Mouse (Mus musculus): ENCODE results near the gene Aes. TPM values are rescaled to one million over a fixed set of nuclear protein-coding genes. Genes with fewer than 3 reads are reported as not detected.

The Aes gene
- 154 TPM for polyA plus RNA-seq (2017; shearing (Covaris generic))

GRCm38 (mm10) chr10:81559163-81559626, at the start of gene Aes:
Gene Aes (plus strand): TSS chr10:81559488.

DNA sequence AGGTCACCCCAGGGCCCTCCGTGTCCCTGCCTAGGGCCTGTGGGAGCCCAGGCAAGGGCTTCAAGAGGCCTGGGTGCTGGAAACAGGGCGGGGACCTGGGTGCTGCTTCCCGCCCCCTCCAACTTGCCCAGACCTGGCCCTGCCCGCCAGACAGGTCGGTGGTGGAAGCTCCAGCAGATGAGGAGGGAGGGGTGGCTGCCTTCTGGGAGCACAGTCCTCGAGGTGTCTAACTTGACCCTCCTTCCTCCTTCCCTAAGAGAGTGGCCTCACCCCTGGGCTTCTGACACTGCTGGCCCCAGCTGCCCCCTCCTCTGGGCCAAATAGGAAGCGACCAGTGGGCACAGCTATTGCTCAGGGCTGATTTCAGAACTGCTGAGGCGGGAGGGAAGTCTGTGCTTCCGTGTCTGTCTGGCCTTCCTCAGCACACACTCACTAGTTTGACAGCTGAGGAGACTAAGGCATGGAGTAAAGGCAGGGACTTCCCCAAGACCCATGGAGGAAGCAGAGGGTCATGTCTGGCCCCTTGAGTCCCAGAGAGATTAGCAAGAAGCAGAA, 35.2 kb upstream of the Aes start, which contains the start of gene Gna15:
Gene Gna15, minus strand, starts transcription at position 175 of the 555 bp plus-strand sequence.

GRCm38 (mm10) chr10:81545161-81545747, 14.0 kb upstream of the Aes start, which contains the start of gene Gna11:
Gene Gna11 (minus strand): TSS chr10:81545190.

DNA sequence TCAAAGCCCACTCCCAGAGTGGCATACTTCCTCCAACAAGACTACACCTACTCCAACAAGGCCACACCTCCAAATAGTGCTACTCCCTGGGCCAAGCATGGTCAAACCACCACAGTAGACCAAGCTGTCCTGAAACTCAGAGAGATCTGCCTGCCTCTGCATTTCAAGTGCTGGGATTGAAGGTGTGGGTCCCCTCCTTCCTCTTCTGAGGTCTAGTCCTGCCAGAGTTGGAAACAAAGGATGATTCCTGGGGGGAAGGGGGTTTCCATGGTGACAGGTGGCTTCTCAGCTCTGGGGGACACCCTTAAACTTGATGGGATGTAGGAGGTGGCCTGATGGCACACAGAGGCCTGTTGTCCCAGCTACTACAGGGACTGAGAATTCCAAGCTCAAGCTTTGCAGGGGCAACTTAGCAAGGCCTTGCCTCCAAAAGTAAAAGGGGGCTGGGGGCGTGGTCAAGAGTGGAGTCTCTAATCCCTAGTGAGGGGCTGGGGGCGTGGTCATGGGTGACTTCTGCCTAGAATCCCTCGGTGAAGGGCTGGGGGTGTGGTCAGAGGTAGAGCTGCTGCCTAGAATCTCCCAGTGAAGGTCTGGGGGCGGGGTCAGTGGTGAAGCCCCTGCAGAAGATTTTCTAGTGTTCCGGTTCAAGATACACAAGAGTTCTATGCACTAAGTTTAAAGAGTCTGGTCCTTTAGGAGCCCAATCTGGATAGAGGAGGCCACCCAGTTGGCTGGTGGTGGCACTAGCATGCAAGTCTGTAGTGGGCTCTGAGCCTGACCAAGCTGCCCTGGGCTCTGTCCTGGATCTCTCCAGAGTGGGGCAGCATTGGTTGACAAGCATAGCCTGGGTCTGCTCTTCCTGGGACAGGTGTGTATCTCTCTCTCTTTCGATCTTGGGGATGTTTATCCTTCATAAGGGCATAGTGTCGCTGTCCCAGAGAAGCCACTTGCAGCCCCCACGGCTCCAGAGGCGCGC, 15.1 kb downstream of the Aes start, which contains the start of gene Tle2:
Gene Tle2, plus strand, starts transcription at position 481 of the 976 bp plus-strand sequence.

DNA sequence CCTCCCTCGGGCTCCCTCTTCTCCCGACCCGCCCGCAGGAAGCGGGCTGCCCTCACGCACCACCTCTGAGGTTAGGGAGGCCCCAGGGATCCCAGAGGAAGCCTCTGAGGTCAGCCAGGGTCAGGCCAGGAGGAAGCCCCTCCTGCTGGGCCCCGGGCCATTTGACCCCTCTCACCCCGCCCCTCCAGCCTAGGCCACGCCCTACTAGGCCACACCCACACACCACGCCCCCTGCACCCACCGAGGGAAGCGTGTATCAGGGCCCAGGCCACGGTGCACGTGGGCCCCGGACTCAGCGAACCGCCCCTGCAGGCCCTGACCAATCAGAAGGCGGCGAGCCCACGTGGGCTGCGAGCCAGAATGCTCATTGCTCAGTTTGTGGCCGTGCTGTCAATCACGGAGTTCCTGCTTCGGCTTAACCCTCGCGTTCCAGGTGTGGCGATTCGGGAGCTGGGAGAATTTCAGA, 41.5 kb downstream of the Aes start, which contains the start of gene Tle6:
Gene Tle6, minus strand, starts transcription at position 336 of the 466 bp plus-strand sequence.

DNA sequence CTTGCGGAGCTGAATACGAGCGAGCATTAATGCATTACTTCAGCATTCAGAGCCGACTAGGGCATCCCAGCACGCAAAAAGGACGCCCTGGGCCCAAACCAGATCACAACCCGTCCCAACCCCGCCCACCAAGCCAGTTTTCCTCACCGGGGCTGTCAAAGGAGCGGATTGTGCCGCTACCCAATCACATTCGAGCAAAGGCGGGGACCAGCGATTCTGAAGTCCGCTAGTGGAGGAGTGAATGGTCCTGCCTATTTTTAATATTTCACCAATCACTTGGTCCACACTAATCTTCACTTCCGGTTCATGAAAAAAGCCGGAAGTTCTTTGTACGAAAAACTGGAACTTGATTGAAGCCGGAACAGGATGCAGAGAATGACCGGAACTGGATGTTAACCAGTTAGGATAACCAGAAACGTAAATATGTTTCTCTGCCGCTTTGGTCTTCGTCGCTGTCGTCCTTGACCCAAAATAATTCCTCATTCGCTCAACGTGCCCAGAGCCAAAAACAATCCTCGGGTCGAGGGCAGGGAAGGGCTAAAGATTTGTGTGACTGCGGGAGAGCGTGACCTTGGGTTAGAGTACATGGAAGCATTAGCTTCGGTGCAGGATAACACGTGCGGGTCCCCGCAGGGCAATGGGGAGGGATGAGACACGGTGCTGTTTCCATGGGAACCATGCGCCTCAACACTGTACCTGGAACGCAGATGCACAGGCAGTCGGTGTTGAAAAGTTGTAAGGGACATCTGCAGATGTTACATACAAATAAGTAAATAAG, 46.9 kb downstream of the Aes start, which contains the start of gene BC025920:
Gene BC025920, plus strand, starts transcription at position 297 of the 778 bp plus-strand sequence.

Other genes with a start within 250 kb of the Aes start
- gene Cactin, start 238.4 kb upstream of the Aes start, polyA plus RNA-seq (2017; shearing (Covaris generic)), result 25.4 TPM
- 55.0 TPM for gene Tbxa2r, start 230.8 kb upstream of the Aes start, polyA plus RNA-seq (2017; shearing (Covaris generic))
- 0.18 TPM for gene Gipc3, start 216.2 kb upstream of the Aes start, polyA plus RNA-seq (2017; shearing (Covaris generic))
- gene Hmg20b, start 209.0 kb upstream of the Aes start, polyA plus RNA-seq (2017; shearing (Covaris generic)), result 29.3 TPM
- gene Mfsd12, start 202.0 kb upstream of the Aes start, polyA plus RNA-seq (2017; shearing (Covaris generic)), result 1.7 TPM
- gene 4930404N11Rik, start 193.7 kb upstream of the Aes start, polyA plus RNA-seq (2017; shearing (Covaris generic)), result 0.56 TPM
- gene Fzr1, start 181.0 kb upstream of the Aes start, polyA plus RNA-seq (2017; shearing (Covaris generic)), result 22.3 TPM
- gene Dohh, start 175.1 kb upstream of the Aes start, polyA plus RNA-seq (2017; shearing (Covaris generic)), result 40.6 TPM
- gene Gm48551, start 175.0 kb upstream of the Aes start, polyA plus RNA-seq (2017; shearing (Covaris generic)), result 2.3 TPM
- gene Gm48552, start 170.5 kb upstream of the Aes start, polyA plus RNA-seq (2017; shearing (Covaris generic)), result 2.6 TPM
- gene Smim24, start 166.4 kb upstream of the Aes start, polyA plus RNA-seq (2017; shearing (Covaris generic)), result 13.0 TPM
- 19.9 TPM for gene Nfic, start 103.9 kb upstream of the Aes start, polyA plus RNA-seq (2017; shearing (Covaris generic))
- 0.35 TPM for gene Celf5, start 76.8 kb upstream of the Aes start, polyA plus RNA-seq (2017; shearing (Covaris generic))
- 145 TPM for gene Ncln, start 63.1 kb upstream of the Aes start, polyA plus RNA-seq (2017; shearing (Covaris generic))
- 85.6 TPM for gene S1pr4, start 59.4 kb upstream of the Aes start, polyA plus RNA-seq (2017; shearing (Covaris generic))
- gene Gna15, start 35.3 kb upstream of the Aes start, polyA plus RNA-seq (2017; shearing (Covaris generic)), result 40.0 TPM
- gene Gna11, start 14.3 kb upstream of the Aes start, polyA plus RNA-seq (2017; shearing (Covaris generic)), result 6.5 TPM
- 2.7 TPM for gene Tle2, start 15.1 kb downstream of the Aes start, polyA plus RNA-seq (2017; shearing (Covaris generic))
- 1.1 TPM for gene Tle6, start 41.6 kb downstream of the Aes start, polyA plus RNA-seq (2017; shearing (Covaris generic))
- gene BC025920, start 46.8 kb downstream of the Aes start, polyA plus RNA-seq (2017; shearing (Covaris generic)), result 2.1 TPM
- 23.6 TPM for gene Sirt6, start 68.3 kb downstream of the Aes start, polyA plus RNA-seq (2017; shearing (Covaris generic))
- gene Ankrd24, start 69.1 kb downstream of the Aes start, polyA plus RNA-seq (2017; shearing (Covaris generic)), result 2.4 TPM
- 10.4 TPM for gene Gm10778, start 89.6 kb downstream of the Aes start, polyA plus RNA-seq (2017; shearing (Covaris generic))
- 21.2 TPM for gene Zfp433, start 145.3 kb downstream of the Aes start, polyA plus RNA-seq (2017; shearing (Covaris generic))
- 8.8 TPM for gene Gm3055, start 211.7 kb downstream of the Aes start, polyA plus RNA-seq (2017; shearing (Covaris generic))

Data from activated CD4-positive, CD25-positive, alpha-beta regulatory T cell, adult 9 weeks (primary cell).